In genomic region chr12:67430318-67430950, GRCm38 (mm10) we compare ENCODE assay signal across 8 mouse cellular contexts.
DNase-seq lines count a peak whose midpoint lies in the region; ATAC-seq and TF ChIP-seq lines count a peak whose summit lies in the region.

No protein-coding gene starts in this region.

- peak; percentile 7 for DNase-seq in gastrocnemius, postnatal 10 days
- DNase-seq in gastrocnemius, postnatal 14 days = no peak
- peak; percentile 6 for DNase-seq in urinary bladder, postnatal 25 days (ENCODE audit: low spot score)
- DNase-seq in urinary bladder, adult 18-20 months (ENCODE audit: low spot score in 2 of 2) = no peak
- peak; percentile 75 for DNase-seq in hindbrain, postnatal 0 days (ENCODE audit: low spot score)
- peak; percentile 57 for DNase-seq in midbrain, postnatal 0 days (ENCODE audit: low spot score)
- no peak for DNase-seq in spleen, postnatal 4 days (ENCODE audit: low spot score in 2 of 2)
- DNase-seq in yolk sac, embryonic 10.5 days (ENCODE audit: low spot score) = no peak

- no peak overlapping the region for H3K4me2 ChIP-seq in hindbrain, postnatal 0 days (ENCODE audit: low read depth, low read length)
- no peak overlapping the region for H3K4me2 ChIP-seq in midbrain, postnatal 0 days (ENCODE audit: low read depth, low read length, poor library complexity, severe bottlenecking)

- H3K4me3 ChIP-seq in hindbrain, postnatal 0 days (ENCODE audit: low read length) = no peak overlapping the region
- no peak overlapping the region for H3K4me3 ChIP-seq in midbrain, postnatal 0 days (ENCODE audit: low read depth, low read length)

- TF ChIP-seq CTCF in hindbrain, postnatal 0 days (IDR thresholded peaks at IDR 0.05; ENCODE audit: low read depth) = peak; percentile 74
- peak; percentile 85 for TF ChIP-seq CTCF in midbrain, postnatal 0 days (IDR thresholded peaks at IDR 0.05)

- H3K9ac ChIP-seq in hindbrain, postnatal 0 days (replicated peaks; ENCODE audit: low read length) = no peak overlapping the region
- H3K9ac ChIP-seq in midbrain, postnatal 0 days (replicated peaks; ENCODE audit: low read length, poor library complexity, severe bottlenecking) = no peak overlapping the region

- WGBS in hindbrain, postnatal 0 days = 34% methylated on average over 6 of the region's 6 CpGs
- WGBS in midbrain, postnatal 0 days = 39% methylated on average over 6 of the region's 6 CpGs

- no peaks in the 10 kb centered on the region for H3K36me3 ChIP-seq in hindbrain, postnatal 0 days (ENCODE audit: insufficient read depth, low read length)
- no peaks in the 10 kb centered on the region for H3K36me3 ChIP-seq in midbrain, postnatal 0 days (ENCODE audit: insufficient read depth, low read length)

- no peak for ATAC-seq in hindbrain, postnatal 0 days
- no peak for ATAC-seq in midbrain, postnatal 0 days (ENCODE audit: low FRiP score)

- H3K9me3 ChIP-seq in hindbrain, postnatal 0 days (ENCODE audit: low read length) = no peaks in the 10 kb centered on the region
- H3K9me3 ChIP-seq in midbrain, postnatal 0 days (ENCODE audit: low read length) = no peaks in the 10 kb centered on the region

- H3K27ac ChIP-seq in hindbrain, postnatal 0 days = no peak overlapping the region
- H3K27ac ChIP-seq in midbrain, postnatal 0 days (ENCODE audit: low read depth, low read length) = no peak overlapping the region

- H3K4me1 ChIP-seq in hindbrain, postnatal 0 days (ENCODE audit: insufficient read depth, low read length) = no peaks in the 10 kb centered on the region
- H3K4me1 ChIP-seq in midbrain, postnatal 0 days (ENCODE audit: insufficient read depth, low read length) = no peaks in the 10 kb centered on the region

- intact Hi-C loops in gastrocnemius, postnatal 14 days (cut with DNase I; ENCODE audit: low total_unique reads) = no loop called here

- no peaks in the 10 kb centered on the region for H3K27me3 ChIP-seq in hindbrain, postnatal 0 days (ENCODE audit: insufficient read depth, low read length)
- H3K27me3 ChIP-seq in midbrain, postnatal 0 days (ENCODE audit: insufficient read depth, low read length) = no peaks in the 10 kb centered on the region

Comparison
In these comparisons a context has a peak if more than half of its experiments do, and no peak if none do; other contexts are left out.
1. DNase-seq: peak in gastrocnemius, postnatal 10 days (single experiment), urinary bladder, postnatal 25 days (single experiment), hindbrain, postnatal 0 days (single experiment) and midbrain, postnatal 0 days (single experiment); none in gastrocnemius, postnatal 14 days (single experiment), urinary bladder, adult 18-20 months (0 of 2), spleen, postnatal 4 days (0 of 2) and yolk sac, embryonic 10.5 days (single experiment).